Mouse (Mus musculus) midbrain, embryonic 11.5 days (tissue): ENCODE data around the gene Ckmt1. TPM values are rescaled to one million over a fixed set of nuclear protein-coding genes. Genes with fewer than 3 reads are reported as not detected.
"Not testable (repeated sequence)": the region's sequence is repeated elsewhere in the genome, so short reads cannot be mapped to it uniquely, and the experiment has no call there.

Experiments used
- ATAC-seq: fragments of 200-750 bp; cut with Nextera tagmentation; 2 replicates; pipeline ENCODE4 v1.8.0; 2017; ENCODE audit warnings: moderate TSS enrichment, moderate library complexity; ENCODE audit not compliant: low FRiP score
- DNase-seq: peaks from one replicate; pipeline ENCODE4 v3.0.0; 2015; ENCODE audit warnings: low spot score; ENCODE audit errors: missing footprints
- H3K27ac ChIP-seq: fragments of 300-500 bp; sonication (generic); 2 replicates; pipeline ENCODE4 v1.5.1; 2014; ENCODE audit warnings: low read depth, low read length
- H3K27me3 ChIP-seq: fragments of 300-500 bp; sonication (generic); 2 replicates; pipeline ENCODE4 v1.6.1; 2014; ENCODE audit warnings: mild to moderate bottlenecking, low read length, moderate library complexity, mixed read lengths; ENCODE audit not compliant: control insufficient read depth, insufficient read depth
- H3K36me3 ChIP-seq: fragments of 300-500 bp; sonication (generic); 2 replicates; pipeline ENCODE4 v1.6.1; 2014; ENCODE audit warnings: mild to moderate bottlenecking, low read length, moderate library complexity, mixed read lengths; ENCODE audit not compliant: control insufficient read depth, insufficient read depth
- H3K4me1 ChIP-seq: fragments of 300-500 bp; sonication (generic); 2 replicates; pipeline ENCODE4 v1.6.1; 2014; ENCODE audit warnings: low read length; ENCODE audit not compliant: control insufficient read depth, insufficient read depth
- H3K4me2 ChIP-seq: fragments of 300-500 bp; sonication (generic); 2 replicates; pipeline ENCODE4 v1.6.1; 2014; ENCODE audit warnings: mild to moderate bottlenecking, moderate library complexity
- H3K4me3 ChIP-seq: fragments of 300-500 bp; sonication (generic); 2 replicates; pipeline ENCODE4 v1.5.1; 2014; ENCODE audit warnings: low read depth, low read length
- H3K9ac ChIP-seq: fragments of 300-500 bp; sonication (generic); 2 replicates; pipeline ENCODE4 v1.6.1; 2014; ENCODE audit warnings: low read length
- H3K9me3 ChIP-seq: fragments of 300-500 bp; sonication (generic); 2 replicates; pipeline ENCODE4 v1.6.1; 2016; ENCODE audit warnings: low read length; ENCODE audit not compliant: control insufficient read depth
- WGBS: fragments of 180-500 bp; shearing (Covaris S2); extraction: QIAGEN DNeasy Blood & Tissue Kit; methylation state at CpG from one replicate; pipeline ENCODE4 v1.1.7; 2014; 5-methylcytosine and 5-hydroxymethylcytosine counted together
- polyA plus RNA-seq: library from polyadenylated mRNA; unstranded; fragments of >200 nt; fragmentation: Nextera tagmentation; extraction: Ambion mirVana; gene quantifications from 2 replicates; pipeline ENCODE4 v1.2.1, GENCODE M21; 2014

Ckmt1 gene
- polyA plus RNA-seq, 1 experiment from 2014 or later = 4.1 TPM

DNA sequence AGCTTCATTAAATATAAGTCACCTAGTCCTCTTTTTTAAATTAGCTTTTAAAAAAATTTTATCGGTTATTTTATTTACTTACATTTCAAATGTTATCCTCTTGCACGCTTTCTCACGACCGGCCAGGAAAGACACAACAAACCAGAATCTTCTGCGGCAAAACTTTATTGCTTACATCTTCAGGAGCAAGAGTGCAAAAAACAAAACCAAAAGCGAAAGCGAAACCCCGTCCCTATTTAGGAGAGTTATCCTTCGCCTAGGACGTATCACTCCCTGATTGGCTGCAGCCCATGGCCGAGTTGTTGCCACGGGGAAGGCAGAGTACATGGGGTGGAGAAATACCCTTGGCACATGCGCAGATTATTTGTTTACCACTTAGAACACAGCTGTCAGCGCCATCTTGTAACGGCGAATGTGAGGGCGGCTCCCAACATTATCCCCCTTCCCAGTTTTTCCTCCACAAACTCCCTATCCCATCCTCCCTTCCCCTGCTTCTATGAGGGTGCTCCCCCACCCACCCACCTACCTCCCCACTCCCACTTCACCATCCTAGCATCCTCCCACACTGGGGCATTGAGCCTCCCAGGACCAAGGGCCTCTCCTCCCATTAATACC lies 29.6 kb downstream of the Ckmt1 start, which contains the start of gene Strc:
Gene Strc (minus strand): TSS at position 208 of the 615 bp plus-strand sequence.
- WGBS = 95% methylated on average over 14 of the region's 17 CpGs
- not testable (repeated sequence) for H3K4me2 ChIP-seq, H3K27me3 ChIP-seq, H3K9ac ChIP-seq, H3K4me1 ChIP-seq, H3K4me3 ChIP-seq, DNase-seq, H3K27ac ChIP-seq, ATAC-seq, H3K36me3 ChIP-seq, H3K9me3 ChIP-seq

DNA sequence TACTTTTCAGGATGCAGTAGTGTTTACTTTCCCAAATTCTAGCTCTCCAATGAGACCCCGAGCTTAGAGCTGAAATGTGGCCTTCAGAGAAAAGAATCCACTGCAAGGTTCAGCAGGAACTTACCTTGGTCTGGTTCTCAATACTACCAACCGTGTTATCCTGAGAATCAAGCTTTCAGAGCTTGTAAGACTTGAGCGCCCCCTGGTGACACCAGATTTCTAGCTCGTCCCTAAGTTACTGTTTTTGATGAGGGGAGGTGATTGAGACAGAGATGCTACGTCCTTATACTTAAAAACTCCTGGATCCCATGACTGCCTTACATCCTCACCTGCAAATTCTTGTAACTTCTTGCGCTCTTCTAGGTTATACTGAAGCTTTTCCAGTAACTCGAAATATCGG lies 39.1 kb downstream of the Ckmt1 start:
- no peak overlapping the region for H3K27ac ChIP-seq
- H3K9ac ChIP-seq = no peak overlapping the region
- no peaks in the 10 kb centered on the region for H3K27me3 ChIP-seq
- DNase-seq (peak; percentile 99), ATAC-seq (no peak)
- no peak overlapping the region for H3K4me2 ChIP-seq
- no peak overlapping the region for H3K4me3 ChIP-seq
- H3K4me1 ChIP-seq = no peaks in the 10 kb centered on the region
- no peaks in the 10 kb centered on the region for H3K36me3 ChIP-seq
- WGBS = 11% methylated on average over 8 of the region's 8 CpGs
- no peaks in the 10 kb centered on the region for H3K9me3 ChIP-seq

DNA sequence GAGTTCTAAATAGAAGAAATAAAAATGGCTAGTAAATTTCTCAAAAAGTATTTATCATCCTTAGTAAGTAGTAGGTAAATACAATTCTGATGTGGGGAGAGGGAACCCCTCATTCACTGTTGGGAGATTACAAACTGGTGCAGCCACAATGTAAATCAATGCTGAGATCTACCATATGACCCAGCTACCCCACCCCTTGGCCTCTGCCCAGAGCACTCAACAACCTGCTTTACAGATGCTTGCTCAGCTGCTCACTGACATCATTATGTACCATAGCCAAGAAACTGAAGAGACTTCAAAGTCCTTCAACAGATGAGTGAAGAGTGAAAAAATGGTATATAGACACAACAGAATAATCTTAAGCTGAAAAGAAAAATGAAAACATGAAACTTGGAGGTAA lies 45.8 kb downstream of the Ckmt1 start:
- no peak overlapping the region for H3K4me3 ChIP-seq
- H3K4me2 ChIP-seq = no peak overlapping the region
- no peak overlapping the region for H3K27ac ChIP-seq
- H3K9ac ChIP-seq = no peak overlapping the region
- DNase-seq (no peak), ATAC-seq (no peak)
- no peaks in the 10 kb centered on the region for H3K27me3 ChIP-seq
- H3K9me3 ChIP-seq = no peaks in the 10 kb centered on the region
- no peaks in the 10 kb centered on the region for H3K4me1 ChIP-seq
- H3K36me3 ChIP-seq = no peaks in the 10 kb centered on the region

DNA sequence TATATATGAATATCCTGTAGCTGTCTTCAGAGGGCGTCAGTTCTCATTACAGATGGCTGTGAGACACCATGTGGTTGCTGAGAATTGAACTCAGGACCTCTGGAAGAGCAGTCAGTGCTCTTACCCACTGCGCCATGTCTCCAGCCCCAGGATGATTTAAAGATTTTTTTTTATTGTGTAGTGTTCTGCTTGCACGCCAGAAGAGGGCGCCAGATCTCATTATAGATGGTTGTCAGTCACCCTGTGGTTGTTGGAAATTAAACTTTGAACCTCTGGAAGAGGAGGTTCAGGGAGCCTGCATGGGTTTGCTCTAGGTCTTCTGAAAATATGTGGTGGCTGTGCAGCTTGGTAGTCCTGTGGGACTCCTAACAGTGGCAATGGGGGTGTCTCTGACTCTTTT lies 50.6 kb downstream of the Ckmt1 start:
- no peaks in the 10 kb centered on the region for H3K36me3 ChIP-seq
- no peaks in the 10 kb centered on the region for H3K27me3 ChIP-seq
- DNase-seq = peak; percentile 76
- H3K4me1 ChIP-seq = no peaks in the 10 kb centered on the region
- no peak overlapping the region for H3K4me2 ChIP-seq
- no peak overlapping the region for H3K9ac ChIP-seq
- no peak overlapping the region for H3K4me3 ChIP-seq
- WGBS = 30% methylated on average over 4 of the region's 4 CpGs
- H3K9me3 ChIP-seq = no peaks in the 10 kb centered on the region
- ATAC-seq = no peak
- H3K27ac ChIP-seq = no peak overlapping the region

DNA sequence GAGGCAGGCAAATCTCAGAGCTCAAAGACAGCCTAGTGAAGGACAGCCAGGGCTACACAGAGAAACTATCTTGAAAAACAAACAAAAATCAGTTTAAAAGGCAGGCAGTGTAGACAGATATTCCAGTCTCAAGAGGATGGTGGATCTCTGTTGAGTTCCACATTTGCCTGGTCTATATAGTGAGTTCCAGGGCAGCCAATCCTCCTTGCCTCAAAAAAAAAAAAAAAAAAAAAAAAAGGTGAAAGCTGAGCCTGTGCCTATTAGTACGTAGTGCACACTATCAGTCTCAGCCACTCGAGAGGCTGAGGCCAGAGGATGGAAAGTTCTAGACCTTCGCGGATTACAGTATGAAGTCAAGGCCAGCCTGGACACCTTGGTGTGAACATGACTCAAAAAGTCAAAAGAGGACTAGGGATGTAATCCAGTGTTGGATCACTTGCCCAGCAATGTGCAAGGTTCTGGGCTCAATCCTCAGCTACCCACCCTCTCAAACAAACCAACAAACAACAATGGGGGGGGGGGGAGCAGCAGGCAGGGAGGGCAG lies 55.4 kb downstream of the Ckmt1 start:
- ATAC-seq (no peak; the same call in 1 of the 2 replicates), DNase-seq (no peak)
- H3K4me1 ChIP-seq = peaks cover 16% of the 10 kb centered on the region
- no peaks in the 10 kb centered on the region for H3K27me3 ChIP-seq
- peak overlapping the region; percentile 99 for H3K4me3 ChIP-seq
- H3K27ac ChIP-seq = peak overlapping the region; percentile 96
- H3K36me3 ChIP-seq = peaks cover 1% of the 10 kb centered on the region; the same call in 1 of the 2 replicates
- H3K9me3 ChIP-seq = no peaks in the 10 kb centered on the region
- H3K9ac ChIP-seq = peak overlapping the region; percentile 99
- 15% methylated on average over 4 of the region's 4 CpGs for WGBS
- H3K4me2 ChIP-seq = peak overlapping the region; percentile 76

Other genes starting within 250 kb of the Ckmt1 start
- gene Tgm7, start 247.9 kb upstream of the Ckmt1 start, polyA plus RNA-seq = not detected in 2 replicates
- 35.4 and 35.7 TPM in 2 replicates for gene Adal, start 217.3 kb upstream of the Ckmt1 start, polyA plus RNA-seq
- gene Lcmt2, start 217.1 kb upstream of the Ckmt1 start, polyA plus RNA-seq = 20.6 and 21.0 TPM in 2 replicates
- 67.8 and 69.3 TPM in 2 replicates for gene Tubgcp4, start 187.1 kb upstream of the Ckmt1 start, polyA plus RNA-seq
- gene Zscan29, start 186.6 kb upstream of the Ckmt1 start, polyA plus RNA-seq = 13.8 and 16.3 TPM in 2 replicates
- 132 and 138 TPM in 2 replicates for gene Trp53bp1, start 86.3 kb upstream of the Ckmt1 start, polyA plus RNA-seq
- gene Map1a, start 68.1 kb upstream of the Ckmt1 start, polyA plus RNA-seq = 11.2 and 14.3 TPM in 2 replicates
- 10.3 and 11.2 TPM in 2 replicates for gene Ppip5k1, start 2.3 kb upstream of the Ckmt1 start, polyA plus RNA-seq
- gene Strc, start 29.5 kb downstream of the Ckmt1 start, polyA plus RNA-seq = not detected in 2 replicates
- gene Pdia3, start 56.1 kb downstream of the Ckmt1 start, polyA plus RNA-seq = 505 and 510 TPM in 2 replicates
- gene Catsper2, start 56.1 kb downstream of the Ckmt1 start, polyA plus RNA-seq = 1.6 and 2.0 TPM in 2 replicates
- gene Ell3, start 86.6 kb downstream of the Ckmt1 start, polyA plus RNA-seq = 2.2 and 2.5 TPM in 2 replicates
- gene Serf2, start 91.5 kb downstream of the Ckmt1 start, polyA plus RNA-seq = 467 and 471 TPM in 2 replicates
- 118 and 128 TPM in 2 replicates for gene Hypk, start 95.6 kb downstream of the Ckmt1 start, polyA plus RNA-seq
- 0.48 and 0.77 TPM in 2 replicates for gene Serinc4, start 99.1 kb downstream of the Ckmt1 start, polyA plus RNA-seq
- gene Mfap1b, start 116.4 kb downstream of the Ckmt1 start, polyA plus RNA-seq = 69.1 and 76.0 TPM in 2 replicates
- 27.0 and 27.9 TPM in 2 replicates for gene Mfap1a, start 149.0 kb downstream of the Ckmt1 start, polyA plus RNA-seq
- gene Wdr76, start 149.0 kb downstream of the Ckmt1 start, polyA plus RNA-seq = 13.4 and 14.6 TPM in 2 replicates